Mouse (Mus musculus) hematopoietic multipotent progenitor cell, adult 10-12 weeks (in vitro differentiated cells): ENCODE results near the gene Gfi1. TPM values are rescaled to one million over a fixed set of nuclear protein-coding genes. Genes with fewer than 3 reads are reported as not detected.

Experiments used
- polyA plus RNA-seq: library from polyadenylated mRNA; stranded (reverse); fragments of >175 nt; gene quantifications from 2 replicates; pipeline ENCODE4 v1.2.3, GENCODE M21; 2012; ENCODE audit warnings: low replicate concordance

The Gfi1 gene
- 11.9 and 46.8 TPM in 2 replicates for polyA plus RNA-seq

DNA sequence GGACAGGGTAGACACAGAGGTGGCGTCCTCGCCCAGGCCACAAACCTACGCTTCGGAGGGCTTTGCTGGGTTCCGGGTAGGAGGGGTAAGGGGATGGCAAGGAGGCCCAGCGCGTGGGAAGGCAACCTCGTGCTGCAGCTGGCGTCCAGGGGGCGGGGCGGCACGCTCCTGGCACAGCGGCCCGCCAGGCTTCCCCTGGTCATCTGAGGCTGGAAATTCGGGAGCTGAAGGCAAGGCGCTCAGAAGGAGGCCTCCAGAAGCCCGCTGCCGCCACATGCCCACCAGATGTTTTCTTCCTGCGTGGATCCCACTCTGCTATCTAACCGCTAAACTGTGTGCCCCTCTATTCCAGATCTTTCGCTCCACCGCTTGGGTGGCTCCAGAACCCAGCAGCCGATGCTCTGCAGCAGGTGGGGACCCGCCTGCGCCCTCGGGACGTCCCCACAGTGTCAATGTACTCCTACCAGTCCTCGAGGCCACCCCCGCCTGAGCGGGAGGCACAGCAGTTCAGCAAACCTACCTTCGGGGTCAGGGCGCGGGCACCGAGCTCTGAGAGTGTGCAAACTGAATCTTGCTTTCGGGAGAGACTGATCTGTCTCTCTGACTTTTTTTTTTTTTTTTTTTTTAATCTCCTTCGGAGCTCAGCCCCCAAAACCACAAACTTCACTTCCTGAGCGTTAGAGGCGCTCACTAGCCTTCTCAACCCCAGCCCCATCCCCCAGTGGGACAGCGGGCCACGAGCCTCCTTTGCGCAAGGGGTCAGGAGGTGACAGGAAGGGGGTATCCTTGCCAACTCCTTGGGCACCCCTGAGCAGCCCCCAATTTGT lies at the start of gene Gfi1:
Gene Gfi1, minus strand, starts transcription at position 602 of the 827 bp plus-strand sequence.

Other genes starting within 250 kb of the Gfi1 start
- 0.06 TPM in 1 of 2 replicates, not detected in the other for gene Gm42669, start 218.4 kb downstream of the Gfi1 start, polyA plus RNA-seq
- not detected in 2 replicates for gene 1700028K03Rik, start 191.3 kb downstream of the Gfi1 start, polyA plus RNA-seq
- 3.3 and 4.2 TPM in 2 replicates for gene Rpap2, start 128.7 kb downstream of the Gfi1 start, polyA plus RNA-seq
- 0.46 and 1.0 TPM in 2 replicates for gene Glmn, start 128.1 kb downstream of the Gfi1 start, polyA plus RNA-seq
- gene Ube2d2b, start 104.1 kb upstream of the Gfi1 start, polyA plus RNA-seq = not detected in 2 replicates
- 2.7 and 3.7 TPM in 2 replicates for gene Evi5, start 149.1 kb upstream of the Gfi1 start, polyA plus RNA-seq
- gene Rpl5, start 174.5 kb upstream of the Gfi1 start, polyA plus RNA-seq = 40.2 and 54.1 TPM in 2 replicates